Mouse (Mus musculus): ENCODE measurements around the gene Bcar3. TPM values are rescaled to one million over a fixed set of nuclear protein-coding genes. Genes with fewer than 3 reads are reported as not detected.

Gene Bcar3
- polyA plus RNA-seq, 1 experiment = 17.2 TPM

DNA sequence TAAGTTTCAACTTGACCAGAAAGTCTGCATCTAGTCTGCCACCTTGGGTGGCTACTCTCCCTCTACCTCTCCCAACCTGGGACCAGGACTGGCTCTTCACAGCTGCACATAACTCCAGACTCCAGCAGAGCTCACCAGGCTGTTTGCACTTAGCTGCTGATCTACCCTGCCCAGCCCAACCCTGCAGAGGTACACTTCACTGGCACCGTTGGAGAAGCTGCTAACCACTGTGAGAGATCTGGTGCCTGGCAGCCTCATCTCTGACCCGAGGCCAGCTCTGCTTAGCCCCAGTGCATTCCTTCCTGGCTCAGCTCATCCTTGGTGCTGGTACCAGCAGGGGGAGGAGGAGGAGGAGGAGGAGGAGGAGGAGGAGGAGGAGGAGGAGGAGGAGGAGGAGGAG is 68.8 kb downstream of the Bcar3 start:
- DNase-seq = no peak
- Histone ChIP-seq H3K4me1 (ENCODE audit: control insufficient read depth, insufficient read depth, low read length) (no peaks in the 10 kb centered on the region), H3K4me3 (replicated peaks; ENCODE audit: insufficient read depth, low read depth, low read length) (no peak overlapping the region), H3K27me3 (ENCODE audit: control insufficient read depth, insufficient read depth, low read length) (no peaks in the 10 kb centered on the region), H3K27ac (ENCODE audit: insufficient read depth, low read length) (no peak overlapping the region)
- 29% methylated on average over 2 of the region's 2 CpGs for WGBS
- TF ChIP-seq POLR2A (IDR thresholded peaks at IDR 0.05; ENCODE audit: borderline replicate concordance, insufficient read depth, low read length) (no peak), CTCF (IDR thresholded peaks at IDR 0.05; ENCODE audit: borderline replicate concordance, insufficient read depth, low read depth, low read length) (no peak)

DNA sequence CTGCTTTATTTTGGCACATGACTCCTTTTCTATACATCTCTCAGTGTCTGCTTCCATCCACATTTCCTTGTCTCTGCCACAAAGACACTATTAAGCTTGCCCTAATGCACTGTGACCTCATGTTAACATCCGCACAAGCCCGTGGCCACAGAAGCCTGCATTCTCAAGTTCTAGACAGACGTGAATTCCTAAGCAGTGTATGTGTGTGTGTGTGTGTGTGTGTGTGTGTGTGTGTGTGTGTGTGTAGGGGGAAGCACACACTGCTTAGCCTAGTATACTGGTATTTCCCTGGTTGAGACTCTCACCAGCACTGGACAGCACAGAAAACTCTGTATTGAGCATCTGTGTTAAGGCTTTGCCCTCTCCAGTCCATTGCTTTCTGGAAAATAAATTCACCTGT is 70.6 kb downstream of the Bcar3 start:
- no peak for DNase-seq
- Histone ChIP-seq H3K27ac (ENCODE audit: insufficient read depth, low read length) (no peak overlapping the region), H3K4me1 (ENCODE audit: control insufficient read depth, insufficient read depth, low read length) (no peaks in the 10 kb centered on the region), H3K27me3 (ENCODE audit: control insufficient read depth, insufficient read depth, low read length) (no peaks in the 10 kb centered on the region), H3K4me3 (replicated peaks; ENCODE audit: insufficient read depth, low read depth, low read length) (no peak overlapping the region)
- TF ChIP-seq POLR2A (IDR thresholded peaks at IDR 0.05; ENCODE audit: borderline replicate concordance, insufficient read depth, low read length) (no peak), CTCF (IDR thresholded peaks at IDR 0.05; ENCODE audit: borderline replicate concordance, insufficient read depth, low read depth, low read length) (no peak)
- WGBS = 89% methylated on average over 3 of the region's 3 CpGs

DNA sequence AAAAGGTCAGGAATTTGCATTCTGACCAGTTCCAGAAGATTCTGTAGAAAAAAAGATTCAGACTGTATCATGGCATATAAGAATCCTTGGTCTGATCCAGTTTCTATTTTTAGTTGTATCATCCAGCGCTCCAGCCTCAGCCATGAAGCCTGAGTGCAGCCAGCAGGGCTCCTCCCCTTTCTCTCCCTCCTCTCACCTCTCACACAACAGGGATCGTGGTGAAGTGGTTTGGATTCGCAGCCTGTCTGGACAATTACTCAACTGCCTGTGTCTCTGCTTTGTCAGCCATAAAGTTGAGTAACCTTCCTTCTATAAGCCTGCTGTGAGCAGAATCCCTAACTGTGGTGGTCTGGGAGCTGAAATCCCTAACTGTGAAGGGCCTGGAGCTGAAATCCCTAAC is 71.4 kb downstream of the Bcar3 start:
- no peak overlapping the region for H3K4me3 ChIP-seq (replicated peaks; ENCODE audit: insufficient read depth, low read depth, low read length)
- DNase-seq = no peak
- no peaks in the 10 kb centered on the region for H3K27me3 ChIP-seq (ENCODE audit: control insufficient read depth, insufficient read depth, low read length)
- TF ChIP-seq CTCF (IDR thresholded peaks at IDR 0.05; ENCODE audit: borderline replicate concordance, insufficient read depth, low read depth, low read length) = no peak
- no peak for TF ChIP-seq POLR2A (IDR thresholded peaks at IDR 0.05; ENCODE audit: borderline replicate concordance, insufficient read depth, low read length)
- H3K4me1 ChIP-seq (ENCODE audit: control insufficient read depth, insufficient read depth, low read length) = no peaks in the 10 kb centered on the region
- WGBS = 19% methylated on average over 3 of the region's 3 CpGs
- H3K27ac ChIP-seq (ENCODE audit: insufficient read depth, low read length) = no peak overlapping the region

- Histone ChIP-seq H3K4me3 (replicated peaks; ENCODE audit: insufficient read depth, low read depth, low read length) (no peak overlapping the region), H3K27ac (ENCODE audit: insufficient read depth, low read length) (no peak overlapping the region), H3K27me3 (ENCODE audit: control insufficient read depth, insufficient read depth, low read length) (no peaks in the 10 kb centered on the region), H3K4me1 (ENCODE audit: control insufficient read depth, insufficient read depth, low read length) (no peaks in the 10 kb centered on the region; the same call in 1 of the 2 replicates)
- DNase-seq = no peak
- TF ChIP-seq POLR2A (IDR thresholded peaks at IDR 0.05; ENCODE audit: borderline replicate concordance, insufficient read depth, low read length) (no peak), CTCF (IDR thresholded peaks at IDR 0.05; ENCODE audit: borderline replicate concordance, insufficient read depth, low read depth, low read length) (no peak)
- 88% methylated on average over 8 of the region's 8 CpGs for WGBS
Observed at GRCm38 (mm10) chr3:122371646-122372341, 77.9 kb downstream of the Bcar3 start.

DNA sequence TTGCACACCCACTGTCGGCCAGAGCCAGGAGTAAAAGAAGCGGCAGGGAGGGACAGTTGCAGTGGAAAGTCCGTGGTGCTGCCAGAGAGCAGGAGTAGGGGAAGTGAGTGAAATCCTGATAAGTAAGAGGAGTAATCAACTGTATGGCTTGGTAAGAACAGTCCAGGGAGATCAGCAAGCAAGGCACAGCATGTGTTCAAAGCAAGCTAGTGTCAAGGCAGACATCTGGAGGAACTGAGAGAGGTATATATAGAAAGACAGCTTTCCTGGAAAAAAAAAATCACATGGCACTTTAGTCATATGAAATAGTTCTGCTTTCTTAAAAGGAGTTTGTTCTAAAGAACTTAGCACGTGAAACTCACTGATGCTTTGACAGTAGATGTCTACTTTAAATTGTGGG is 78.7 kb downstream of the Bcar3 start:
- WGBS = 78% methylated on average over 4 of the region's 4 CpGs
- no peak for DNase-seq
- TF ChIP-seq CTCF (IDR thresholded peaks at IDR 0.05; ENCODE audit: borderline replicate concordance, insufficient read depth, low read depth, low read length) (no peak), POLR2A (IDR thresholded peaks at IDR 0.05; ENCODE audit: borderline replicate concordance, insufficient read depth, low read length) (no peak)
- H3K4me1 ChIP-seq (ENCODE audit: control insufficient read depth, insufficient read depth, low read length) = peaks cover 4% of the 10 kb centered on the region; the same call in 1 of the 2 replicates
- no peak overlapping the region for H3K27ac ChIP-seq (ENCODE audit: insufficient read depth, low read length)
- H3K4me3 ChIP-seq (replicated peaks; ENCODE audit: insufficient read depth, low read depth, low read length) = no peak overlapping the region
- no peaks in the 10 kb centered on the region for H3K27me3 ChIP-seq (ENCODE audit: control insufficient read depth, insufficient read depth, low read length)

GRCm38 (mm10) chr3:122376011-122376410 is 82.1 kb downstream of the Bcar3 start:
- TF ChIP-seq POLR2A (IDR thresholded peaks at IDR 0.05; ENCODE audit: borderline replicate concordance, insufficient read depth, low read length) (no peak), CTCF (IDR thresholded peaks at IDR 0.05; ENCODE audit: borderline replicate concordance, insufficient read depth, low read depth, low read length) (no peak)
- Histone ChIP-seq H3K27me3 (ENCODE audit: control insufficient read depth, insufficient read depth, low read length) (no peaks in the 10 kb centered on the region), H3K4me3 (replicated peaks; ENCODE audit: insufficient read depth, low read depth, low read length) (no peak overlapping the region), H3K4me1 (ENCODE audit: control insufficient read depth, insufficient read depth, low read length) (peaks cover 5% of the 10 kb centered on the region; the same call in 1 of the 2 replicates), H3K27ac (ENCODE audit: insufficient read depth, low read length) (no peak overlapping the region)
- no peak for DNase-seq

GRCm38 (mm10) chr3:122376412-122376831 is 82.5 kb downstream of the Bcar3 start:
- WGBS = 76% methylated on average over 10 of the region's 10 CpGs
- H3K4me1 ChIP-seq (ENCODE audit: control insufficient read depth, insufficient read depth, low read length) = peaks cover 9% of the 10 kb centered on the region; the same call in 1 of the 2 replicates

DNA sequence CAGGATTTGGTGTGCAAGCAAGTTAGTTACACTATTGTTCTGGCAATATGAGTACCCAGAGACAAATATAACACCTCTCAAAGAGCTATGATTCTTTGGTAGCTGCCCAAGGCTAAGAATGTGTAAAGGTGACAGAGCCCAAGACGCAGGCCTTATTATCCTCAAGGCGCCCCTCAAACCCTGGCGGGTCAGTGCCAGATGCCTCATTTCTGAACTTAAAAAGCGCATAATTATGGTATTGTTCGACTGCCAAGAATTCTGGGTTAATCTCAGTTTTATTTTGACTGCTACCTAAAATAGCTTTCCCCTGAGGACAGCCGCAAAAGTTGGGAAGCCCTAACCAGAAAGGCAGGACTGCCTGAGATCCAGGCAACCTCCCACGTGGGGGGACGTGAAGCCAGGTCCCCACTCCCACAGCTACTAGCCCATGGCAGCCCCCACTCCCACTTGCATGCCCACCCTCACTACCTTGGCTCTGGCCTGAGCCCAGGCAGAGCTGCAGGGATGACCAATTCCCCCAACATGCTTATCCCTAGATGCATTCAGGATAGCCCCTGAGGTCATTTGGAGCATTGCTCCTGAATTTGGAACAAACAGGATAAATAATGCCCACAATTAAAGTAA is 83.0 kb downstream of the Bcar3 start:
- Histone ChIP-seq H3K27me3 (ENCODE audit: control insufficient read depth, insufficient read depth, low read length) (no peaks in the 10 kb centered on the region), H3K4me1 (ENCODE audit: control insufficient read depth, insufficient read depth, low read length) (peaks cover 9% of the 10 kb centered on the region; the same call in 1 of the 2 replicates), H3K4me3 (replicated peaks; ENCODE audit: insufficient read depth, low read depth, low read length) (no peak overlapping the region), H3K27ac (ENCODE audit: insufficient read depth, low read length) (no peak overlapping the region)
- 41% methylated on average over 8 of the region's 8 CpGs for WGBS
- peak in 1 of 2 experiments; percentile 17 for DNase-seq
- no peak for TF ChIP-seq POLR2A (IDR thresholded peaks at IDR 0.05; ENCODE audit: borderline replicate concordance, insufficient read depth, low read length)

More at GRCm38 (mm10) chr3:122376412-122376831, 82.5 kb downstream of the Bcar3 start:
- Histone ChIP-seq H3K27me3 (ENCODE audit: control insufficient read depth, insufficient read depth, low read length) (no peaks in the 10 kb centered on the region), H3K4me3 (replicated peaks; ENCODE audit: insufficient read depth, low read depth, low read length) (no peak overlapping the region), H3K27ac (ENCODE audit: insufficient read depth, low read length) (no peak overlapping the region)
- no peak for DNase-seq
- TF ChIP-seq POLR2A (IDR thresholded peaks at IDR 0.05; ENCODE audit: borderline replicate concordance, insufficient read depth, low read length) (no peak), CTCF (IDR thresholded peaks at IDR 0.05; ENCODE audit: borderline replicate concordance, insufficient read depth, low read depth, low read length) (no peak)

Measured in cerebellum, adult 2 months (tissue).